Mouse (Mus musculus): ENCODE results near the gene Mcm8. TPM values are rescaled to one million over a fixed set of nuclear protein-coding genes. Genes with fewer than 3 reads are reported as not detected.

The Mcm8 gene
- polyA plus RNA-seq, 2 experiments, result 9.1 to 9.6 TPM

GRCm38 (mm10) chr2:132873657-132874326, 57.9 kb downstream of the Mcm8 start:
- H3K4me3 ChIP-seq (replicated peaks; ENCODE audit: low read length), result no peak overlapping the region
- no peak for ATAC-seq (ENCODE audit: low FRiP score, low read depth)
- TF ChIP-seq POLR2A (IDR thresholded peaks at IDR 0.05; ENCODE audit: borderline replicate concordance, extremely low read depth, insufficient read depth, insufficient read length), result no peak
- WGBS, result 77% methylated on average over 10 of the region's 10 CpGs
- DNase-seq (ENCODE audit: low spot score), result no peak
- no peaks in the 10 kb centered on the region for H3K36me3 ChIP-seq (ENCODE audit: control insufficient read depth, insufficient read depth, low read length)
- no peak overlapping the region for H3K9ac ChIP-seq (ENCODE audit: low read depth, low read length, severe bottlenecking)
- no peak overlapping the region for H3K27ac ChIP-seq (replicated peaks; ENCODE audit: low read depth, low read length)
- H3K4me2 ChIP-seq (replicated peaks; ENCODE audit: low read depth, low read length, severe bottlenecking), result no peak overlapping the region
- H3K9me3 ChIP-seq (ENCODE audit: control insufficient read depth, low read length), result no peaks in the 10 kb centered on the region
- H3K4me1 ChIP-seq (ENCODE audit: control insufficient read depth, insufficient read depth, low read length), result no peaks in the 10 kb centered on the region
- H3K27me3 ChIP-seq (ENCODE audit: control insufficient read depth, insufficient read depth, low read length), result peaks cover 12% of the 10 kb centered on the region

- ATAC-seq (ENCODE audit: low FRiP score, low read depth) (no peak), DNase-seq (ENCODE audit: low spot score) (no peak)
- H3K36me3 ChIP-seq (ENCODE audit: control insufficient read depth, insufficient read depth, low read length), result no peaks in the 10 kb centered on the region
- no peak overlapping the region for H3K4me2 ChIP-seq (replicated peaks; ENCODE audit: low read depth, low read length, severe bottlenecking)
- H3K27me3 ChIP-seq (ENCODE audit: control insufficient read depth, insufficient read depth, low read length), result peaks cover 35% of the 10 kb centered on the region
- H3K27ac ChIP-seq (replicated peaks; ENCODE audit: low read depth, low read length), result no peak overlapping the region
- H3K4me3 ChIP-seq (replicated peaks; ENCODE audit: low read length), result no peak overlapping the region
- WGBS, result 65% methylated on average over 1 of the region's 1 CpGs
- H3K9me3 ChIP-seq (ENCODE audit: control insufficient read depth, low read length), result no peaks in the 10 kb centered on the region
- no peak for TF ChIP-seq POLR2A (IDR thresholded peaks at IDR 0.05; ENCODE audit: borderline replicate concordance, extremely low read depth, insufficient read depth, insufficient read length)
- peaks cover 4% of the 10 kb centered on the region for H3K4me1 ChIP-seq (ENCODE audit: control insufficient read depth, insufficient read depth, low read length)
- H3K9ac ChIP-seq (ENCODE audit: low read depth, low read length, severe bottlenecking), result no peak overlapping the region
Observed at GRCm38 (mm10) chr2:132876991-132877390, 61.0 kb downstream of the Mcm8 start.

- peak overlapping the region; percentile 98 for H3K4me2 ChIP-seq (replicated peaks; ENCODE audit: low read depth, low read length, severe bottlenecking)
- H3K27ac ChIP-seq (replicated peaks; ENCODE audit: low read depth, low read length), result no peak overlapping the region
- H3K4me1 ChIP-seq (ENCODE audit: control insufficient read depth, insufficient read depth, low read length), result peaks cover 4% of the 10 kb centered on the region
- under 1% methylated on average over 58 of the region's 58 CpGs for WGBS
- peak overlapping the region; percentile 34; the same call in 1 of the 2 replicates for H3K9ac ChIP-seq (ENCODE audit: low read depth, low read length, severe bottlenecking)
- DNase-seq (ENCODE audit: low spot score) (peak; percentile 46), ATAC-seq (ENCODE audit: low FRiP score, low read depth) (peak; percentile 69)
- peaks cover 35% of the 10 kb centered on the region for H3K27me3 ChIP-seq (ENCODE audit: control insufficient read depth, insufficient read depth, low read length)
- H3K4me3 ChIP-seq (replicated peaks; ENCODE audit: low read length), result peak overlapping the region; percentile 51
- H3K36me3 ChIP-seq (ENCODE audit: control insufficient read depth, insufficient read depth, low read length), result no peaks in the 10 kb centered on the region
- TF ChIP-seq POLR2A (IDR thresholded peaks at IDR 0.05; ENCODE audit: borderline replicate concordance, extremely low read depth, insufficient read depth, insufficient read length), result no peak
- no peaks in the 10 kb centered on the region for H3K9me3 ChIP-seq (ENCODE audit: control insufficient read depth, low read length)
Observed at GRCm38 (mm10) chr2:132879261-132880044, 63.5 kb downstream of the Mcm8 start.

- H3K4me1 ChIP-seq (ENCODE audit: control insufficient read depth, insufficient read depth, low read length), result peaks cover 4% of the 10 kb centered on the region
- H3K27ac ChIP-seq (replicated peaks; ENCODE audit: low read depth, low read length), result no peak within 1 kb of the TSS
- no peak for TF ChIP-seq POLR2A (IDR thresholded peaks at IDR 0.05; ENCODE audit: borderline replicate concordance, extremely low read depth, insufficient read depth, insufficient read length)
- 5% methylated on average over 12 of the region's 12 CpGs for WGBS
- H3K4me3 ChIP-seq (replicated peaks; ENCODE audit: low read length), result peak within 1 kb of the TSS; percentile 51
- H3K36me3 ChIP-seq (ENCODE audit: control insufficient read depth, insufficient read depth, low read length), result no peaks in the 10 kb centered on the region
- peak within 1 kb of the TSS; percentile 34; the same call in 1 of the 2 replicates for H3K9ac ChIP-seq (ENCODE audit: low read depth, low read length, severe bottlenecking)
- DNase-seq (ENCODE audit: low spot score) (no peak), ATAC-seq (ENCODE audit: low FRiP score, low read depth) (no peak)
- peak within 1 kb of the TSS; percentile 98 for H3K4me2 ChIP-seq (replicated peaks; ENCODE audit: low read depth, low read length, severe bottlenecking)
- H3K27me3 ChIP-seq (ENCODE audit: control insufficient read depth, insufficient read depth, low read length), result peaks cover 35% of the 10 kb centered on the region
- no peaks in the 10 kb centered on the region for H3K9me3 ChIP-seq (ENCODE audit: control insufficient read depth, low read length)
Observed at GRCm38 (mm10) chr2:132880844-132881645, 65.1 kb downstream of the Mcm8 start, which contains the start of gene Lrrn4. Gene Lrrn4, minus strand, starts transcription at chr2:132880891.
